Mouse (Mus musculus): ENCODE results near the gene Kdm3a.
A peak's percentile ranks its signal among the peaks of the same experiment; 100 is the strongest.

Kdm3a gene

GRCm38 (mm10) chr6:71579478-71579877, 53.3 kb downstream of the Kdm3a start:
- DNase-seq (ENCODE audit: low read depth, low spot score), result no peak

GRCm38 (mm10) chr6:71575359-71575758, 57.4 kb downstream of the Kdm3a start:
- DNase-seq (ENCODE audit: low read depth, low spot score), result no peak

- DNase-seq (ENCODE audit: low read depth, low spot score), result no peak
Measured at GRCm38 (mm10) chr6:71569025-71569424, 63.8 kb downstream of the Kdm3a start.

GRCm38 (mm10) chr6:71568616-71569015, 64.2 kb downstream of the Kdm3a start:
- DNase-seq (ENCODE audit: low read depth, low spot score), result no peak

- DNase-seq (ENCODE audit: low read depth, low spot score), result no peak
Measured at GRCm38 (mm10) chr6:71556826-71557225, 76.0 kb downstream of the Kdm3a start.

GRCm38 (mm10) chr6:71555507-71555951, 77.3 kb downstream of the Kdm3a start:
- DNase-seq (ENCODE audit: low read depth, low spot score), result no peak

- peak; percentile 95 for DNase-seq (ENCODE audit: low read depth, low spot score)
Measured at GRCm38 (mm10) chr6:71543686-71544499, 88.9 kb downstream of the Kdm3a start, which contains the start of gene Chmp3. Chmp3 (plus strand) TSS chr6:71543797.

All from ES-CJ7 (cell line).